Mouse (Mus musculus): ENCODE measurements around the gene Rnf19b. TPM values are rescaled to one million over a fixed set of nuclear protein-coding genes. Genes with fewer than 3 reads are reported as not detected.

Gene Rnf19b
- total and polyA plus RNA-seq, 3 experiments = 75.3 to 104 (median 98.3) TPM

GRCm38 (mm10) chr4:129079126-129079525 lies 21.1 kb downstream of the Rnf19b start:
- dilution Hi-C loops (cut with MboI; ENCODE audit: extremely low pct_ligation_motif_present, extremely low pct_unique_long_range_greater_than_20kb, low sequenced_read_pairs) = no loop called here
- in situ Hi-C loops (cut with MboI; ENCODE audit: low pct_ligation_motif_present, low pct_unique_long_range_greater_than_20kb, low sequenced_read_pairs) = loop anchor here (5.0 to 10.0 kb wide), 2 partner anchors 64 to 102 kb away; no protein-coding TSS in a partner anchor
- peaks cover 63 to 92% of the 10 kb centered on the region in 2 experiments for H3K36me3 ChIP-seq (replicated peaks in 1 of 2; ENCODE audit: control insufficient read depth in 1 of 2, insufficient read depth in 1 of 2, low read length in 1 of 2)

DNA sequence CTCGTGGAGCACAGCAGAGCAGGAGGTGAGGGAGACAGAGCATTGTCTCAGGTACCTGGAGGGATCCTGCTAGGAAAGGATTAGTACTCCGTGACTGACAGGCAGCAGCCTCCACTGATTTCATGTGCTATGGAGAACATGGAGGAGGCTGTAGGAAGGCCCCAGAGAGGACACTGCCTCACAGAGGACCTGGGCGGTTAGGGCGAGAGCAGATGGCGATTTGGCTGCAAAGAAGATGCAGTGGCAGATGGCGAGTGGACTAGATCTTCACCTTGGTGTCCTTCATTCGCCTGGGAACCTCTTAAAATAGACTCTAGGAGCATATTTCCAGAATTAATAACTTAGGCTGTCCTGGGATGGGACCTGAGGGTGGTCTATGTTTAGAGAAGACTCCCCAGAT lies 23.0 kb downstream of the Rnf19b start:
- no peaks in the 10 kb centered on the region for H3K79me2 ChIP-seq (replicated peaks; ENCODE audit: control insufficient read depth, extremely low read depth, insufficient read depth, poor library complexity, severe bottlenecking)
- H3K27me3 ChIP-seq (replicated peaks) = no peaks in the 10 kb centered on the region
- H3K4me2 ChIP-seq (ENCODE audit: insufficient read depth, low read depth, poor library complexity, severe bottlenecking) = no peak overlapping the region
- in situ Hi-C loops (cut with MboI; ENCODE audit: low pct_ligation_motif_present, low pct_unique_long_range_greater_than_20kb, low sequenced_read_pairs) (loop anchor here (10.0 kb wide), 1 partner anchor 366 kb away; no protein-coding TSS in a partner anchor), dilution Hi-C loops (cut with MboI; ENCODE audit: extremely low pct_ligation_motif_present, extremely low pct_unique_long_range_greater_than_20kb, low sequenced_read_pairs) (no loop called here)
- H3K4me1 ChIP-seq (ENCODE audit: control insufficient read depth in 1 of 2, insufficient read depth in 2 of 2) = peaks cover 0 to 9% of the 10 kb centered on the region in 2 experiments; a peak in 1 of 4 replicates
- TF ChIP-seq ZKSCAN1 (IDR thresholded peaks at IDR 0.05; ENCODE audit: borderline replicate concordance, low read depth, low read length) (no peak), MAFK (IDR thresholded peaks at IDR 0.05; ENCODE audit: insufficient replicate concordance, low read length) (no peak), RAD21 (IDR thresholded peaks at IDR 0.05; ENCODE audit: low read depth, low read length) (no peak), TCF12 (IDR thresholded peaks at IDR 0.05; ENCODE audit: low read depth, low read length) (no peak), ELF1 (IDR thresholded peaks at IDR 0.05; ENCODE audit: low read depth, low read length) (no peak)
- H3K36me3 ChIP-seq (replicated peaks in 1 of 2; ENCODE audit: control insufficient read depth in 1 of 2, insufficient read depth in 1 of 2, low read length in 1 of 2) = peaks cover 53 to 91% of the 10 kb centered on the region in 2 experiments
- no peak overlapping the region for H3K27ac ChIP-seq (ENCODE audit: insufficient read depth, low read depth)
- DNase-seq (ENCODE audit: extremely low read depth) = no peak
- no peak overlapping the region for H3K9ac ChIP-seq (ENCODE audit: insufficient read depth, low read depth)
- no peak overlapping the region for H3K4me3 ChIP-seq (replicated peaks in 1 of 3; ENCODE audit: low read depth in 2 of 3, low read length in 2 of 3, poor library complexity in 1 of 3)
- H3K9me3 ChIP-seq (replicated peaks; ENCODE audit: low read length) = no peaks in the 10 kb centered on the region

More at GRCm38 (mm10) chr4:129079126-129079525, 21.1 kb downstream of the Rnf19b start:
- Histone ChIP-seq H3K4me1 (ENCODE audit: control insufficient read depth in 1 of 2, insufficient read depth in 2 of 2) (peaks cover 0 to 9% of the 10 kb centered on the region in 2 experiments; a peak in 1 of 4 replicates), H3K9ac (ENCODE audit: insufficient read depth, low read depth) (no peak overlapping the region), H3K27me3 (replicated peaks) (no peaks in the 10 kb centered on the region), H3K4me2 (ENCODE audit: insufficient read depth, low read depth, poor library complexity, severe bottlenecking) (no peak overlapping the region), H3K4me3 (replicated peaks in 1 of 3; ENCODE audit: low read depth in 2 of 3, low read length in 2 of 3, poor library complexity in 1 of 3) (no peak overlapping the region), H3K9me3 (replicated peaks; ENCODE audit: low read length) (no peaks in the 10 kb centered on the region), H3K27ac (ENCODE audit: insufficient read depth, low read depth) (no peak overlapping the region), H3K79me2 (replicated peaks; ENCODE audit: control insufficient read depth, extremely low read depth, insufficient read depth, poor library complexity, severe bottlenecking) (no peaks in the 10 kb centered on the region)
- TF ChIP-seq CHD1 (IDR thresholded peaks at IDR 0.05; ENCODE audit: low read depth, low read length) (no peak), TBP (conservative IDR thresholded peaks at IDR 0.05; ENCODE audit: low read depth, low read length) (no peak), POLR2A (IDR thresholded peaks at IDR 0.05; ENCODE audit: low read depth, low read length) (no peak), BHLHE40 (IDR thresholded peaks at IDR 0.05; ENCODE audit: low read depth, low read length) (no peak), UBTF (IDR thresholded peaks at IDR 0.05; ENCODE audit: low read depth, low read length) (no peak), MYC (IDR thresholded peaks at IDR 0.05; ENCODE audit: low read depth, low read length) (no peak), ZNF384 (IDR thresholded peaks at IDR 0.05; ENCODE audit: low read depth, low read length) (no peak), ZC3H11A (IDR thresholded peaks at IDR 0.05; ENCODE audit: low read depth, low read length) (no peak), GABPA (IDR thresholded peaks at IDR 0.05; ENCODE audit: insufficient replicate concordance, low read depth, low read length) (no peak), KAT2A (IDR thresholded peaks at IDR 0.05; ENCODE audit: insufficient replicate concordance, low read length) (no peak), CHD2 (IDR thresholded peaks at IDR 0.05; ENCODE audit: low read length) (no peak), MAX (IDR thresholded peaks at IDR 0.05; ENCODE audit: low read length) (no peak), ZKSCAN1 (IDR thresholded peaks at IDR 0.05; ENCODE audit: borderline replicate concordance, low read depth, low read length) (no peak), MXI1 (IDR thresholded peaks at IDR 0.05; ENCODE audit: low read depth, low read length) (no peak), CTCF (conservative IDR thresholded peaks at IDR 0.05 in 1 of 2, IDR thresholded peaks at IDR 0.05 in 1 of 2; ENCODE audit: low read depth in 2 of 2, low read length in 2 of 2) (no peak), USF1 (IDR thresholded peaks at IDR 0.05; ENCODE audit: low read depth, low read length) (no peak), ZMIZ1 (IDR thresholded peaks at IDR 0.05; ENCODE audit: low read depth, low read length) (no peak)
- DNase-seq (ENCODE audit: extremely low read depth) = no peak

Data from CH12.LX (cell line).